Mouse (Mus musculus) heart, embryonic 10.5 days (tissue): ENCODE measurements around the gene Hsf5. TPM values are rescaled to one million over a fixed set of nuclear protein-coding genes. Genes with fewer than 3 reads are reported as not detected.
A peak's percentile ranks its signal among the peaks of the same experiment; 100 is the strongest.

Source experiments
- DNase-seq: peaks from one replicate; pipeline ENCODE4 v3.0.0-alpha.2; 2017; ENCODE audit warnings: low spot score
- H3K27ac ChIP-seq: fragments of 300-500 bp; sonication (generic); 2 replicates; pipeline ENCODE4 v1.5.1; 2016; ENCODE audit warnings: mild to moderate bottlenecking
- H3K27me3 ChIP-seq: fragments of 300-500 bp; sonication (generic); 2 replicates; pipeline ENCODE4 v1.6.1; 2016; ENCODE audit warnings: mild to moderate bottlenecking; ENCODE audit not compliant: poor library complexity, insufficient read depth, severe bottlenecking
- H3K36me3 ChIP-seq: fragments of 300-500 bp; sonication (generic); 2 replicates; pipeline ENCODE4 v1.6.1; 2016; ENCODE audit warnings: mild to moderate bottlenecking, moderate library complexity
- H3K4me1 ChIP-seq: fragments of 300-500 bp; sonication (generic); 2 replicates; pipeline ENCODE4 v1.6.1; 2016; ENCODE audit warnings: mild to moderate bottlenecking
- H3K4me3 ChIP-seq: fragments of 300-500 bp; sonication (generic); 2 replicates; pipeline ENCODE4 v1.5.1; 2016; ENCODE audit warnings: mild to moderate bottlenecking, moderate library complexity
- H3K9me3 ChIP-seq: fragments of 300-500 bp; sonication (generic); 2 replicates; pipeline ENCODE4 v1.6.1; 2016; ENCODE audit warnings: mild to moderate bottlenecking, moderate library complexity
- WGBS: fragments of 180-500 bp; shearing (Covaris S2); methylation state at CpG from one replicate; pipeline ENCODE4 v1.1.7; 2016; 5-methylcytosine and 5-hydroxymethylcytosine counted together
- polyA plus RNA-seq: library from polyadenylated mRNA; unstranded; fragments of >200 nt; fragmentation: Nextera tagmentation; extraction: Ambion mirVana; gene quantifications from 2 replicates; pipeline ENCODE4 v1.2.1, GENCODE M21; 2016

Hsf5 gene
- polyA plus RNA-seq, 1 experiment from 2014 or later, result 0.21 TPM

- peaks cover 78% of the 10 kb centered on the region for H3K36me3 ChIP-seq
- no peak overlapping the region for H3K27ac ChIP-seq
- WGBS, result 92% methylated on average over 32 of the region's 32 CpGs
- H3K27me3 ChIP-seq, result no peaks in the 10 kb centered on the region
- peaks cover 5% of the 10 kb centered on the region; the same call in 1 of the 2 replicates for H3K9me3 ChIP-seq
- DNase-seq, result no peak
- no peaks in the 10 kb centered on the region for H3K4me1 ChIP-seq
- no peak overlapping the region for H3K4me3 ChIP-seq
Observed at GRCm38 (mm10) chr11:87617606-87618005, 642 bp downstream of the Hsf5 start.

- Histone ChIP-seq H3K27me3 (no peaks in the 10 kb centered on the region), H3K4me1 (no peaks in the 10 kb centered on the region), H3K36me3 (peaks cover 52% of the 10 kb centered on the region), H3K27ac (no peak overlapping the region), H3K4me3 (no peak overlapping the region), H3K9me3 (no peaks in the 10 kb centered on the region)
- 70% methylated on average over 4 of the region's 4 CpGs for WGBS
- no peak for DNase-seq
Observed at GRCm38 (mm10) chr11:87623160-87623559, 6.2 kb downstream of the Hsf5 start.

- H3K36me3 ChIP-seq, result peaks cover 10% of the 10 kb centered on the region
Observed at GRCm38 (mm10) chr11:87629859-87630258, 12.9 kb downstream of the Hsf5 start.

GRCm38 (mm10) chr11:87638793-87639192 is 21.8 kb downstream of the Hsf5 start:
- H3K27me3 ChIP-seq, result no peaks in the 10 kb centered on the region
- no peak for DNase-seq
- H3K36me3 ChIP-seq, result no peaks in the 10 kb centered on the region
- 14% methylated on average over 2 of the region's 2 CpGs for whole genome bisulfite sequencing
- peak overlapping the region; percentile 93 for H3K27ac ChIP-seq
- H3K4me1 ChIP-seq, result peaks cover 10% of the 10 kb centered on the region; the same call in 1 of the 2 replicates
- H3K9me3 ChIP-seq, result no peaks in the 10 kb centered on the region
- peak overlapping the region; percentile 63 for H3K4me3 ChIP-seq

More at GRCm38 (mm10) chr11:87629859-87630258, 12.9 kb downstream of the Hsf5 start:
- Histone ChIP-seq H3K27ac (no peak overlapping the region), H3K9me3 (no peaks in the 10 kb centered on the region), H3K4me3 (no peak overlapping the region), H3K27me3 (no peaks in the 10 kb centered on the region), H3K4me1 (no peaks in the 10 kb centered on the region)
- 31% methylated on average over 10 of the region's 10 CpGs for WGBS
- peak; percentile 80 for DNase-seq

GRCm38 (mm10) chr11:87639206-87639605 is 22.2 kb downstream of the Hsf5 start:
- WGBS, result 1% methylated on average over 29 of the region's 29 CpGs
- Histone ChIP-seq H3K36me3 (no peaks in the 10 kb centered on the region), H3K27ac (peak overlapping the region; percentile 93), H3K27me3 (no peaks in the 10 kb centered on the region), H3K4me3 (peak overlapping the region; percentile 63), H3K9me3 (no peaks in the 10 kb centered on the region), H3K4me1 (peaks cover 10% of the 10 kb centered on the region; the same call in 1 of the 2 replicates)
- DNase-seq, result peak; percentile 92

- Histone ChIP-seq H3K4me1 (peaks cover 25% of the 10 kb centered on the region), H3K27ac (no peak overlapping the region), H3K36me3 (no peaks in the 10 kb centered on the region), H3K27me3 (no peaks in the 10 kb centered on the region), H3K4me3 (no peak overlapping the region), H3K9me3 (no peaks in the 10 kb centered on the region)
- no peak for DNase-seq
Observed at GRCm38 (mm10) chr11:87642865-87643264, 25.9 kb downstream of the Hsf5 start.

GRCm38 (mm10) chr11:87654693-87655092 is 37.7 kb downstream of the Hsf5 start:
- 80% methylated on average over 5 of the region's 5 CpGs for WGBS
- Histone ChIP-seq H3K9me3 (no peaks in the 10 kb centered on the region), H3K27ac (no peak overlapping the region), H3K36me3 (no peaks in the 10 kb centered on the region), H3K27me3 (no peaks in the 10 kb centered on the region), H3K4me3 (no peak overlapping the region), H3K4me1 (no peaks in the 10 kb centered on the region)
- no peak for DNase-seq

- H3K9me3 ChIP-seq, result no peaks in the 10 kb centered on the region
- H3K4me1 ChIP-seq, result 0 out of 2 replicates have a peak, but pooled peaks cover 4% of the 10 kb centered on the region
- H3K4me3 ChIP-seq, result no peak overlapping the region
- no peaks in the 10 kb centered on the region for H3K36me3 ChIP-seq
- WGBS, result 54% methylated on average over 7 of the region's 7 CpGs
- H3K27me3 ChIP-seq, result peaks cover 22% of the 10 kb centered on the region
- no peak overlapping the region for H3K27ac ChIP-seq
- DNase-seq, result no peak
Observed at GRCm38 (mm10) chr11:87659216-87659615, 42.3 kb downstream of the Hsf5 start.

GRCm38 (mm10) chr11:87662407-87662806 is 45.4 kb downstream of the Hsf5 start, which contains the start of gene Rnf43:
TSS of gene Rnf43 (plus strand) at chr11:87662722.
- WGBS, result under 1% methylated on average over 8 of the region's 8 CpGs
- peak; percentile 90 for DNase-seq
- H3K9me3 ChIP-seq, result no peaks in the 10 kb centered on the region
- H3K4me1 ChIP-seq, result 0 out of 2 replicates have a peak, but pooled peaks cover 4% of the 10 kb centered on the region
- H3K4me3 ChIP-seq, result peak within 1 kb of the TSS; percentile 57
- no peaks in the 10 kb centered on the region for H3K36me3 ChIP-seq
- no peak within 1 kb of the TSS for H3K27ac ChIP-seq
- peaks cover 28% of the 10 kb centered on the region for H3K27me3 ChIP-seq

- DNase-seq, result no peak
- 0 out of 2 replicates have a peak, but pooled peaks cover 4% of the 10 kb centered on the region for H3K4me1 ChIP-seq
- no peak overlapping the region for H3K27ac ChIP-seq
- H3K9me3 ChIP-seq, result no peaks in the 10 kb centered on the region
- H3K36me3 ChIP-seq, result no peaks in the 10 kb centered on the region
- 20% methylated on average over 14 of the region's 14 CpGs for WGBS
- peak overlapping the region; percentile 57 for H3K4me3 ChIP-seq
- H3K27me3 ChIP-seq, result peaks cover 28% of the 10 kb centered on the region
Observed at GRCm38 (mm10) chr11:87662822-87663221, 45.9 kb downstream of the Hsf5 start.

- Histone ChIP-seq H3K9me3 (no peaks in the 10 kb centered on the region), H3K27me3 (peaks cover 28% of the 10 kb centered on the region), H3K27ac (no peak overlapping the region), H3K36me3 (no peaks in the 10 kb centered on the region), H3K4me1 (0 out of 2 replicates have a peak, but pooled peaks cover 4% of the 10 kb centered on the region), H3K4me3 (0 out of 2 replicates have a peak overlapping the region, but pooled peaks have one; percentile 3)
- no peak for DNase-seq
- WGBS, result 80% methylated on average over 6 of the region's 6 CpGs
Observed at GRCm38 (mm10) chr11:87663948-87664347, 47.0 kb downstream of the Hsf5 start.

GRCm38 (mm10) chr11:87664521-87664920 is 47.6 kb downstream of the Hsf5 start:
- H3K36me3 ChIP-seq, result no peaks in the 10 kb centered on the region
- H3K4me3 ChIP-seq, result no peak overlapping the region; the same call in 1 of the 2 replicates
- WGBS, result 77% methylated on average over 12 of the region's 12 CpGs
- no peak overlapping the region for H3K27ac ChIP-seq
- H3K4me1 ChIP-seq, result 0 out of 2 replicates have a peak, but pooled peaks cover 4% of the 10 kb centered on the region
- DNase-seq, result no peak
- H3K9me3 ChIP-seq, result no peaks in the 10 kb centered on the region
- H3K27me3 ChIP-seq, result peaks cover 28% of the 10 kb centered on the region

- H3K27ac ChIP-seq, result no peak overlapping the region
- H3K4me1 ChIP-seq, result 0 out of 2 replicates have a peak, but pooled peaks cover 4% of the 10 kb centered on the region
- H3K4me3 ChIP-seq, result no peak overlapping the region
- 70% methylated on average over 6 of the region's 6 CpGs for WGBS
- H3K36me3 ChIP-seq, result no peaks in the 10 kb centered on the region
- H3K27me3 ChIP-seq, result peaks cover 28% of the 10 kb centered on the region
- DNase-seq, result no peak
- no peaks in the 10 kb centered on the region for H3K9me3 ChIP-seq
Observed at GRCm38 (mm10) chr11:87665224-87665623, 48.3 kb downstream of the Hsf5 start.

GRCm38 (mm10) chr11:87665658-87666057 is 48.7 kb downstream of the Hsf5 start:
- Histone ChIP-seq H3K27ac (no peak overlapping the region), H3K9me3 (no peaks in the 10 kb centered on the region), H3K4me3 (no peak overlapping the region), H3K4me1 (0 out of 2 replicates have a peak, but pooled peaks cover 4% of the 10 kb centered on the region), H3K36me3 (no peaks in the 10 kb centered on the region), H3K27me3 (peaks cover 28% of the 10 kb centered on the region)
- no peak for DNase-seq
- WGBS, result 79% methylated on average over 2 of the region's 2 CpGs
